ENCODE assay signal across 22 mouse cellular contexts in the genomic region with DNA sequence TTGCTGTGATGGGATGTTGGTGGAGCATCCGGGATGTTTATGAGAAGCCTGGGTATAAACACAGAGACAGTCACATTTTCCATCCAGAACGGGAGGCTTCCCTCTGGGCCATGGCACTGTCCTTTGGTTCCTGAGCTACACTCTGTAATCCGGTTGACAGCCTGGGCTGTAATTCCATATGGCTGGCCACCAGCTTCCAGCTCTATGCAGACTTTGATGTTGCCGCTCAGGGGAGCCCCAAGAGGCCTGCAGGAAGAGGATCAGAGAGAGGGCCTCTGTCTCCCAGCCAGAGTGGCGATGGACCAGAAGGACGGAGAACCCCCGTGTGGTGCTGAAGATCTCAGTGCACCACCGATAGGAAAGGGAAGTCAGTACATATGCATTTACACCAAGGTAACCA. TPM values are rescaled to one million over a fixed set of nuclear protein-coding genes. Genes with fewer than 3 reads are reported as not detected.
DNase-seq lines count a peak whose midpoint lies in the region; ATAC-seq and TF ChIP-seq lines count a peak whose summit lies in the region.
"Had no signal": no experiment of that assay in that cellular context is flagged by ENCODE, and none has a peak within 500 bp of the region (broad histone marks: within the 10 kb centered on the region; RNA-seq: fewer than 3 reads in every experiment).

No protein-coding gene starts in this region.

- WGBS in cerebellum, adult 2 months = 24% methylated on average over 8 of the region's 8 CpGs
- 40% methylated on average over 8 of the region's 8 CpGs for WGBS in liver, embryonic 12.5 days (ENCODE audit: insufficient replicate concordance)

- H3K4me2 ChIP-seq in liver, embryonic 12.5 days = no peak overlapping the region
- H3K4me2 ChIP-seq: forebrain, embryonic 13.5 days; heart, embryonic 13.5 days; hindbrain, embryonic 12.5 days had no signal

- no peak overlapping the region for H3K4me3 ChIP-seq in cerebellum, adult 2 months (replicated peaks; ENCODE audit: insufficient read depth, low read depth, low read length)
- H3K4me3 ChIP-seq in liver, embryonic 12.5 days = no peak overlapping the region
- H3K4me3 ChIP-seq: forebrain, embryonic 13.5 days; gastrocnemius, adult 2 months; heart, embryonic 13.5 days; hindbrain, embryonic 12.5 days had no signal

- no peak overlapping the region for H3K27ac ChIP-seq in cerebellum, adult 2 months (ENCODE audit: insufficient read depth, low read length)
- H3K27ac ChIP-seq in liver, embryonic 12.5 days = no peak overlapping the region
- H3K27ac ChIP-seq: forebrain, embryonic 13.5 days; gastrocnemius, adult 2 months; heart, embryonic 13.5 days; hindbrain, embryonic 12.5 days had no signal

- H3K4me1 ChIP-seq in cerebellum, adult 2 months (ENCODE audit: control insufficient read depth, insufficient read depth, low read length) = no peaks in the 10 kb centered on the region
- peaks cover 5% of the 10 kb centered on the region; the same call in 1 of the 2 replicates for H3K4me1 ChIP-seq in liver, embryonic 12.5 days

- no peaks in the 10 kb centered on the region for H3K9me3 ChIP-seq in liver, embryonic 12.5 days (replicated peaks)
- H3K9me3 ChIP-seq: forebrain, embryonic 13.5 days; hindbrain, embryonic 12.5 days had no signal

- no peak overlapping the region for H3K9ac ChIP-seq in liver, embryonic 12.5 days
- H3K9ac ChIP-seq: forebrain, embryonic 13.5 days; forebrain, postnatal 0 days; heart, embryonic 13.5 days; hindbrain, embryonic 12.5 days had no signal

- ATAC-seq in cerebellum, adult (ENCODE audit: insufficient number of reproducible peaks, low FRiP score, low TSS enrichment) = no peak
- ATAC-seq in liver, embryonic 12.5 days = no peak
- ATAC-seq: activated CD4-positive, CD25-positive, alpha-beta regulatory T cell, adult 4 months; forebrain, embryonic 13.5 days; forebrain, postnatal 0 days; hindbrain, embryonic 16.5 days; Patski had no signal

- 0 out of 2 replicates have a peak, but pooled peaks have one; percentile 2 for TF ChIP-seq CTCF in cerebellum, adult 2 months (IDR thresholded peaks at IDR 0.05; ENCODE audit: borderline replicate concordance, insufficient read depth, low read depth, low read length)

- TF ChIP-seq POLR2A in cerebellum, adult 2 months (IDR thresholded peaks at IDR 0.05; ENCODE audit: borderline replicate concordance, insufficient read depth, low read length) = no peak

- H3K27me3 ChIP-seq in cerebellum, adult 2 months (ENCODE audit: control insufficient read depth, insufficient read depth, low read length) = no peaks in the 10 kb centered on the region
- H3K27me3 ChIP-seq in liver, embryonic 12.5 days (replicated peaks) = no peaks in the 10 kb centered on the region
- H3K27me3 ChIP-seq: forebrain, embryonic 13.5 days; heart, embryonic 13.5 days; hindbrain, embryonic 12.5 days; Patski had no signal

- no peaks in the 10 kb centered on the region for H3K36me3 ChIP-seq in liver, embryonic 12.5 days
- H3K36me3 ChIP-seq: heart, embryonic 13.5 days; hindbrain, embryonic 12.5 days had no signal

- peak; percentile 31 to 33 for DNase-seq in cerebellum, adult 2 months
- no peak for DNase-seq in cerebellum, adult 8-10 months
- DNase-seq in cerebellum, postnatal 25 days = peak; percentile 30 to 34
- DNase-seq in lung, postnatal 4 days = peak; percentile 13 to 32
- no peak for DNase-seq in lung, postnatal 14 days
- peak; percentile 18 to 19 for DNase-seq in cerebellum, postnatal 36 days
- DNase-seq: adrenal gland, postnatal 14 days; forebrain, postnatal 0 days; gastrocnemius, adult 2 months; gastrocnemius, postnatal 36 days; heart, adult 11 months; heart, postnatal 36 days; kidney, adult 11 months; kidney, adult 9 months had no signal

RNA-seq across cellular contexts. Expression of gene Kif6, which starts 4.6 kb away (rescaled TPM):
- 1.6 and 1.7 TPM in 2 replicates for polyA plus RNA-seq in cerebellum, adult 2 months (2012; rRNA removed)
- polyA plus RNA-seq in liver, embryonic 12.5 days (2016; fragmentation: Nextera tagmentation; extraction: Ambion mirVana) = 0.44 and 0.50 TPM in 2 replicates
- polyA plus RNA-seq: activated CD4-positive, CD25-positive, alpha-beta regulatory T cell, adult 4 months had no signal

RNA-seq across cellular contexts. Expression of gene Daam2, which starts 46.2 kb away (rescaled TPM):
- 54.4 TPM in 2 replicates for polyA plus RNA-seq in cerebellum, adult 2 months (2012; rRNA removed)
- 1.1 TPM in 2 replicates for polyA plus RNA-seq in liver, embryonic 12.5 days (2016; fragmentation: Nextera tagmentation; extraction: Ambion mirVana)

Comparison
In these comparisons a context has a peak if more than half of its experiments do, and no peak if none do; other contexts are left out.
1. DNase-seq: peak in cerebellum, adult 2 months (2 of 2), cerebellum, postnatal 25 days (2 of 2), lung, postnatal 4 days (2 of 2) and cerebellum, postnatal 36 days (2 of 2); none in cerebellum, adult 8-10 months (single experiment) and lung, postnatal 14 days (single experiment).
2. RNA of gene Daam2, which starts 46.2 kb away (polyA plus RNA-seq): 54.4 TPM in cerebellum, adult 2 months; 1.1 TPM in liver, embryonic 12.5 days; every median in the first group is over 10 times any median in the second.